Mouse (Mus musculus) neural tube, embryonic 15.5 days (tissue): ENCODE data around the gene Hist1h2bc. TPM values are rescaled to one million over a fixed set of nuclear protein-coding genes. Genes with fewer than 3 reads are reported as not detected.

Experiments used
- ATAC-seq: fragments of 200-750 bp; cut with Nextera tagmentation; 2 replicates; pipeline ENCODE4 v1.8.0; 2017; ENCODE audit warnings: mild to moderate bottlenecking, moderate TSS enrichment, moderate library complexity; ENCODE audit not compliant: low FRiP score
- H3K27ac ChIP-seq: fragments of 300-500 bp; sonication (generic); replicated peaks from 2 replicates; pipeline ENCODE4 v1.5.1; 2015; ENCODE audit warnings: mild to moderate bottlenecking, inconsistent platforms
- H3K27me3 ChIP-seq: fragments of 300-500 bp; sonication (generic); replicated peaks from 2 replicates; pipeline ENCODE4 v1.6.1; 2015; ENCODE audit warnings: inconsistent platforms
- H3K36me3 ChIP-seq: fragments of 300-500 bp; sonication (generic); 2 replicates; pipeline ENCODE4 v1.6.1; 2015; ENCODE audit warnings: inconsistent platforms
- H3K4me1 ChIP-seq: fragments of 300-500 bp; sonication (generic); 2 replicates; pipeline ENCODE4 v1.6.1; 2015; ENCODE audit warnings: inconsistent platforms
- H3K4me2 ChIP-seq: fragments of 300-500 bp; sonication (generic); 2 replicates; pipeline ENCODE4 v1.6.1; 2015; ENCODE audit warnings: inconsistent platforms, mild to moderate bottlenecking, moderate library complexity
- H3K4me3 ChIP-seq: fragments of 300-500 bp; sonication (generic); replicated peaks from 2 replicates; pipeline ENCODE4 v1.5.1; 2015; ENCODE audit warnings: mild to moderate bottlenecking, inconsistent platforms
- H3K9ac ChIP-seq: fragments of 300-500 bp; sonication (generic); replicated peaks from 2 replicates; pipeline ENCODE4 v1.6.1; 2015; ENCODE audit warnings: mild to moderate bottlenecking, inconsistent platforms
- H3K9me3 ChIP-seq: fragments of 300-500 bp; sonication (generic); replicated peaks from 2 replicates; pipeline ENCODE4 v1.6.1; 2016; ENCODE audit warnings: inconsistent platforms
- WGBS: fragments of 180-500 bp; shearing (Covaris S2); methylation state at CpG from one replicate; pipeline ENCODE4 v1.1.7; 2015; ENCODE audit warnings: mixed read lengths; 5-methylcytosine and 5-hydroxymethylcytosine counted together
- microRNA-seq: library from miRNA; unstranded; fragments of <30 nt; microRNA quantifications from one replicate; pipeline ENCODE4, GENCODE M21; 2017
- polyA plus RNA-seq: library from polyadenylated mRNA; unstranded; fragments of >200 nt; fragmentation: Nextera tagmentation; extraction: Ambion mirVana; gene quantifications from 2 replicates; pipeline ENCODE4 v1.2.1, GENCODE M21; 2015

Hist1h2bc gene
- polyA plus RNA-seq, 1 experiment from 2014 or later: 18.4 TPM

- ATAC-seq: peak; percentile 92
- H3K4me1 ChIP-seq: peaks cover 19% of the 10 kb centered on the region
- peak overlapping the region; percentile 63 for H3K4me3 ChIP-seq
- H3K4me2 ChIP-seq: peak overlapping the region; percentile 100
- no peaks in the 10 kb centered on the region for H3K27me3 ChIP-seq
- under 1% methylated on average over 39 of the region's 39 CpGs for WGBS
- no peaks in the 10 kb centered on the region for H3K36me3 ChIP-seq
- H3K9me3 ChIP-seq: no peaks in the 10 kb centered on the region
- H3K9ac ChIP-seq: peak overlapping the region; percentile 56
- H3K27ac ChIP-seq: peak overlapping the region; percentile 85
These were observed 55.3 kb downstream of the Hist1h2bc start for GRCm38 (mm10) chr13:23739069-23739921.

- no peak; the same call in 1 of the 2 replicates for ATAC-seq
- Histone ChIP-seq H3K9me3 (no peaks in the 10 kb centered on the region), H3K4me1 (peaks cover 19% of the 10 kb centered on the region), H3K4me2 (peak overlapping the region; percentile 100), H3K36me3 (no peaks in the 10 kb centered on the region), H3K27ac (peak overlapping the region; percentile 85), H3K27me3 (no peaks in the 10 kb centered on the region), H3K4me3 (peak overlapping the region; percentile 63), H3K9ac (peak overlapping the region; percentile 56)
- WGBS: under 1% methylated on average over 14 of the region's 14 CpGs
These were observed 55.9 kb downstream of the Hist1h2bc start for GRCm38 (mm10) chr13:23739922-23740252.

DNA sequence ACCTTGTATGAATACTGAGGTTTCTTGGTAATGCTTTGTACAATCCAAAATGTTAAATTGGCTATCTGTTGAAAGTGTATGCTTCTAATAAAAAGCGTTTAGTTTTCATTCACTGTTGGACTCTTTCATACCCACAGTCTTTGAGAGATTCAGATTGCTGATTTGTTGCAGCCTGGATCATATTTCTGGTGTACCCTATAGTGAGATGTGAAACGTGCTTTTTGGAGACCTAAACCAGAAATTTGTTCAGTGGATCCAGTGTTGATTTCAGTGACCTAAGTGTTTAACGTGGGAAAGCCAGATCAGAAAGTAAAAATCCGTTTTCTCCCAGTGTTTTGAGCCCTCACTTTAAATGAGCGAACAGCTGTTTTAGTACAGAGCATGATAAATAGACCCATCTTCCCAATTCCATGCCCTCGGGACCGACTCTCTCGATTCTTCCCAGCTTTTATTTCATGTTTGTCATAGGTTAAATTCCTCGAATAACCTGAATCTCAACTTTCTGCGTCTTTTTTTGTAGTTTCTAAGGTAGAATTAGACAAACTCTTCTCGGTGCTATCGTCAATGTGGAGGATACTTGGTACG lies 56.3 kb downstream of the Hist1h2bc start:
- Histone ChIP-seq H3K36me3 (no peaks in the 10 kb centered on the region), H3K27me3 (no peaks in the 10 kb centered on the region), H3K9ac (peak overlapping the region; percentile 56), H3K27ac (peak overlapping the region; percentile 85), H3K4me1 (peaks cover 21% of the 10 kb centered on the region), H3K4me3 (peak overlapping the region; percentile 63), H3K9me3 (no peaks in the 10 kb centered on the region), H3K4me2 (peak overlapping the region; percentile 100)
- ATAC-seq: no peak
- 33% methylated on average over 13 of the region's 13 CpGs for WGBS

DNA sequence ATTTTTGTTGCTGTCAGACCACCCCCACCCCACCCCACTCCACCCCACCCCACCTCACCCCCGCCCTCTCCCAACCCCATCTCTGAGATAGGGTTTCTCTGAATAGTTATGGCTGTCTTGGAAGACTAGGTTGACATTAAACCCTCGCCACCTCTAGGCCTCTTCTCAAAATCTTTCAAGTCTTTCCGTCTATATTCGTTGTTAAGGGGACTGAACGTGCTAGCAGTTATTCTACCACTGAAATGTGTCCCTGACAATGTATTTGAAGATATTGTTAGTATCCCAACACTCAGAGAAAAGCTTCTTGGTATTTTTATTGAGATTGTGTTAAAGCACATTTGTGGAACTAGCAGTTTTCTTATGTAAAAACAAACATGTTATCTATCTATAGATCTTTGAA lies 56.9 kb downstream of the Hist1h2bc start:
- Histone ChIP-seq H3K4me3 (no peak overlapping the region), H3K9me3 (no peaks in the 10 kb centered on the region), H3K4me2 (peak overlapping the region; percentile 100; the same call in 1 of the 2 replicates), H3K4me1 (peaks cover 25% of the 10 kb centered on the region), H3K27ac (no peak overlapping the region), H3K9ac (no peak overlapping the region), H3K36me3 (no peaks in the 10 kb centered on the region), H3K27me3 (no peaks in the 10 kb centered on the region)
- ATAC-seq: no peak
- 65% methylated on average over 5 of the region's 5 CpGs for WGBS

- no peak overlapping the region for H3K27ac ChIP-seq
These were observed 58.0 kb downstream of the Hist1h2bc start for GRCm38 (mm10) chr13:23742007-23742406.

More at GRCm38 (mm10) chr13:23742007-23742406, 58.0 kb downstream of the Hist1h2bc start:
- no peaks in the 10 kb centered on the region for H3K9me3 ChIP-seq
- H3K4me1 ChIP-seq: peaks cover 27% of the 10 kb centered on the region
- ATAC-seq: no peak
- no peak overlapping the region for H3K4me3 ChIP-seq
- H3K4me2 ChIP-seq: no peak overlapping the region
- no peaks in the 10 kb centered on the region for H3K36me3 ChIP-seq
- no peaks in the 10 kb centered on the region for H3K27me3 ChIP-seq
- H3K9ac ChIP-seq: no peak overlapping the region

Small RNA genes lying within 50 kb of the gene (microRNA-seq; reads per million reads assigned to microRNA genes)
- not detected for gene Gm44350

Other genes with a start within 250 kb of the Hist1h2bc start
- gene Btn1a1, start 218.3 kb upstream of the Hist1h2bc start, polyA plus RNA-seq: 0.15 TPM in 1 of 2 replicates, not detected in the other
- gene Btn2a2, start 195.3 kb upstream of the Hist1h2bc start, polyA plus RNA-seq: 0.14 and 0.22 TPM in 2 replicates
- gene Hist1h4h, start 153.1 kb upstream of the Hist1h2bc start, polyA plus RNA-seq: 1.5 and 4.5 TPM in 2 replicates
- 0.77 TPM in 1 of 2 replicates, not detected in the other for gene Hist1h2af, start 150.3 kb upstream of the Hist1h2bc start, polyA plus RNA-seq
- gene Hist1h3g, start 148.8 kb upstream of the Hist1h2bc start, polyA plus RNA-seq: 0.51 and 0.64 TPM in 2 replicates
- gene Hist1h2bh, start 140.8 kb upstream of the Hist1h2bc start, polyA plus RNA-seq: 0.22 and 0.51 TPM in 2 replicates
- not detected in 2 replicates for gene Hist1h3f, start 140.1 kb upstream of the Hist1h2bc start, polyA plus RNA-seq
- gene Hist1h4f, start 132.6 kb upstream of the Hist1h2bc start, polyA plus RNA-seq: not detected in 2 replicates
- 0.09 and 0.13 TPM in 2 replicates for gene Hist1h1d, start 130.9 kb upstream of the Hist1h2bc start, polyA plus RNA-seq
- gene Hist1h3e, start 121.8 kb upstream of the Hist1h2bc start, polyA plus RNA-seq: 1.1 and 1.7 TPM in 2 replicates
- gene Hist1h2ae, start 113.0 kb upstream of the Hist1h2bc start, polyA plus RNA-seq: 12.5 and 25.5 TPM in 2 replicates
- gene Hist1h2bg, start 112.8 kb upstream of the Hist1h2bc start, polyA plus RNA-seq: 2.2 and 2.9 TPM in 2 replicates
- gene Hist1h2bf, start 110.0 kb upstream of the Hist1h2bc start, polyA plus RNA-seq: 2.7 TPM in 1 of 2 replicates, not detected in the other
- 0.97 TPM in 1 of 2 replicates, not detected in the other for gene Hist1h2ad, start 109.8 kb upstream of the Hist1h2bc start, polyA plus RNA-seq
- gene Hist1h3d, start 108.4 kb upstream of the Hist1h2bc start, polyA plus RNA-seq: 0.88 and 2.0 TPM in 2 replicates
- 31.8 and 54.1 TPM in 2 replicates for gene Hist1h4d, start 102.6 kb upstream of the Hist1h2bc start, polyA plus RNA-seq
- gene Hist1h2be, start 63.1 kb upstream of the Hist1h2bc start, polyA plus RNA-seq: 1.7 and 2.0 TPM in 2 replicates
- gene Hist1h1e, start 61.6 kb upstream of the Hist1h2bc start, polyA plus RNA-seq: 4.3 and 7.0 TPM in 2 replicates
- gene Hist1h2ac, start 251 bp upstream of the Hist1h2bc start, polyA plus RNA-seq: 0.26 and 0.54 TPM in 2 replicates
- not detected in 2 replicates for gene Hist1h1t, start 11.6 kb downstream of the Hist1h2bc start, polyA plus RNA-seq
- gene Hist1h4c, start 14.3 kb downstream of the Hist1h2bc start, polyA plus RNA-seq: 2.7 and 2.8 TPM in 2 replicates
- gene Hfe, start 26.7 kb downstream of the Hist1h2bc start, polyA plus RNA-seq: 3.7 and 4.6 TPM in 2 replicates
- 7.4 and 13.8 TPM in 2 replicates for gene Hist1h1c, start 54.6 kb downstream of the Hist1h2bc start, polyA plus RNA-seq
- 0.78 and 2.4 TPM in 2 replicates for gene Hist1h3c, start 61.4 kb downstream of the Hist1h2bc start, polyA plus RNA-seq
- gene Hist1h2bb, start 62.5 kb downstream of the Hist1h2bc start, polyA plus RNA-seq: 0.83 TPM in 1 of 2 replicates, not detected in the other
- gene Hist1h2ab, start 66.9 kb downstream of the Hist1h2bc start, polyA plus RNA-seq: 3.0 and 12.1 TPM in 2 replicates
- gene Hist1h3b, start 68.1 kb downstream of the Hist1h2bc start, polyA plus RNA-seq: 1.2 and 2.0 TPM in 2 replicates
- gene Hist1h4b, start 72.8 kb downstream of the Hist1h2bc start, polyA plus RNA-seq: 1.0 and 2.6 TPM in 2 replicates
- not detected in 2 replicates for gene Hist1h4a, start 77.0 kb downstream of the Hist1h2bc start, polyA plus RNA-seq
- 1.4 and 2.3 TPM in 2 replicates for gene Hist1h3a, start 78.2 kb downstream of the Hist1h2bc start, polyA plus RNA-seq
- 0.44 and 0.60 TPM in 2 replicates for gene Hist1h1a, start 79.5 kb downstream of the Hist1h2bc start, polyA plus RNA-seq
- gene Trim38, start 85.7 kb downstream of the Hist1h2bc start, polyA plus RNA-seq: 0.09 TPM in 1 of 2 replicates, not detected in the other
- gene Slc17a2, start 122.8 kb downstream of the Hist1h2bc start, polyA plus RNA-seq: not detected in 2 replicates
- gene Slc17a3, start 155.2 kb downstream of the Hist1h2bc start, polyA plus RNA-seq: 0.08 TPM in 1 of 2 replicates, not detected in the other
- gene Slc17a1, start 183.6 kb downstream of the Hist1h2bc start, polyA plus RNA-seq: not detected in 2 replicates
- 0.15 and 1.1 TPM in 2 replicates for gene Slc17a4, start 230.8 kb downstream of the Hist1h2bc start, polyA plus RNA-seq
- not detected in 2 replicates for gene Hist1h2ba, start 250.0 kb downstream of the Hist1h2bc start, polyA plus RNA-seq